Mouse (Mus musculus) forebrain, embryonic 11.5 days (tissue): ENCODE data around the gene Phf21a. TPM values are rescaled to one million over a fixed set of nuclear protein-coding genes. Genes with fewer than 3 reads are reported as not detected.

Experiments used
- ATAC-seq: fragments of 200-750 bp; cut with Nextera tagmentation; replicated peaks from 2 replicates; pipeline ENCODE4 v1.8.0; 2017; ENCODE audit warnings: moderate TSS enrichment; ENCODE audit not compliant: low FRiP score
- DNase-seq: peaks from one replicate; pipeline ENCODE4 v3.0.0-alpha.2; 2017; ENCODE audit warnings: low spot score
- H3K27ac ChIP-seq: fragments of 300-500 bp; sonication (generic); 2 replicates; pipeline ENCODE4 v1.5.1; 2014; ENCODE audit warnings: low read depth, low read length
- H3K27me3 ChIP-seq: fragments of 300-500 bp; sonication (generic); 2 replicates; pipeline ENCODE4 v1.6.1; 2014; ENCODE audit warnings: mild to moderate bottlenecking, low read length, mixed read lengths; ENCODE audit not compliant: control insufficient read depth, insufficient read depth
- H3K36me3 ChIP-seq: fragments of 300-500 bp; sonication (generic); 2 replicates; pipeline ENCODE4 v1.6.1; 2014; ENCODE audit warnings: mild to moderate bottlenecking, low read length, moderate library complexity, mixed read lengths; ENCODE audit not compliant: control insufficient read depth, insufficient read depth
- H3K4me1 ChIP-seq: fragments of 300-500 bp; sonication (generic); replicated peaks from 2 replicates; pipeline ENCODE4 v1.6.1; 2014; ENCODE audit warnings: low read length, mixed read lengths; ENCODE audit not compliant: control insufficient read depth, insufficient read depth
- H3K4me2 ChIP-seq: fragments of 300-500 bp; sonication (generic); 2 replicates; pipeline ENCODE4 v1.6.1; 2014; ENCODE audit warnings: low read depth, mild to moderate bottlenecking, low read length, moderate library complexity, mixed read lengths; ENCODE audit not compliant: severe bottlenecking
- H3K4me3 ChIP-seq: fragments of 300-500 bp; sonication (generic); 2 replicates; pipeline ENCODE4 v1.5.1; 2014; ENCODE audit warnings: low read depth, low read length
- H3K9ac ChIP-seq: fragments of 300-500 bp; sonication (generic); 2 replicates; pipeline ENCODE4 v1.6.1; 2014; ENCODE audit warnings: low read length
- H3K9me3 ChIP-seq: fragments of 300-500 bp; sonication (generic); 2 replicates; pipeline ENCODE4 v1.6.1; 2016; ENCODE audit warnings: low read length, mixed read lengths; ENCODE audit not compliant: control insufficient read depth
- WGBS: fragments of 180-500 bp; shearing (Covaris S2); extraction: QIAGEN DNeasy Blood & Tissue Kit; methylation state at CpG from one replicate; pipeline ENCODE4 v1.1.7; 2014; 5-methylcytosine and 5-hydroxymethylcytosine counted together
- polyA plus RNA-seq: library from polyadenylated mRNA; unstranded; fragments of >200 nt; fragmentation: Nextera tagmentation; extraction: Ambion mirVana; gene quantifications from 2 replicates; pipeline ENCODE4 v1.2.1, GENCODE M21; 2014

The Phf21a gene
- polyA plus RNA-seq, 1 experiment from 2014 or later, result 37.6 TPM

- H3K27ac ChIP-seq, result no peak overlapping the region
- DNase-seq (no peak), ATAC-seq (no peak)
- no peak overlapping the region for H3K4me3 ChIP-seq
- no peak overlapping the region for H3K4me2 ChIP-seq
- H3K9me3 ChIP-seq, result no peaks in the 10 kb centered on the region
- 73% methylated on average over 6 of the region's 6 CpGs for WGBS
- peaks cover 4% of the 10 kb centered on the region; the same call in 1 of the 2 replicates for H3K27me3 ChIP-seq
- no peaks in the 10 kb centered on the region for H3K4me1 ChIP-seq
- H3K9ac ChIP-seq, result no peak overlapping the region
- no peaks in the 10 kb centered on the region for H3K36me3 ChIP-seq
Observed at GRCm38 (mm10) chr2:92065938-92066337, 27.0 kb upstream of the Phf21a start.

DNA sequence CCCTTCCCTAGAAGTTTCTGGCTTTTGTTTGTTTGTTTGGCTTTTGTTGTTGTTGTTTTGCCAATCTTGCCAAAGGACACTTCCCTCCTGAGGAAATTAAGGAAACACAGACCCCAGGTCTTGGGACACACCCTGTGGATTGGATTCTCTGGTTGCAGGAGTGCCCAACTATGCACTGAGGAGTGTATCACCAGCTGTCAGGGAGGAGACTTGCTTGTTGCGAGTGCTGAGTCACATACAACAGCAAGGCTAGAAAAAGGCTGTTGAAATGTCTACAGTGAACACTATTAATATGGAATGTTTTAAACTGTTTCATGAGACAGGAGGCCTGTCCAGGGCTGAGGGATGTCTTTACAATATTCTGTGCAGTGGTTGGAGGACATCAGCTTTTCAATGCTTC lies 26.0 kb upstream of the Phf21a start:
- WGBS, result 77% methylated on average over 1 of the region's 1 CpGs
- no peak for ATAC-seq
- Histone ChIP-seq H3K27me3 (no peaks in the 10 kb centered on the region; the same call in 1 of the 2 replicates), H3K4me1 (no peaks in the 10 kb centered on the region), H3K27ac (no peak overlapping the region), H3K9me3 (no peaks in the 10 kb centered on the region), H3K36me3 (no peaks in the 10 kb centered on the region), H3K9ac (no peak overlapping the region), H3K4me2 (no peak overlapping the region), H3K4me3 (no peak overlapping the region)
- no peak for DNase-seq

DNA sequence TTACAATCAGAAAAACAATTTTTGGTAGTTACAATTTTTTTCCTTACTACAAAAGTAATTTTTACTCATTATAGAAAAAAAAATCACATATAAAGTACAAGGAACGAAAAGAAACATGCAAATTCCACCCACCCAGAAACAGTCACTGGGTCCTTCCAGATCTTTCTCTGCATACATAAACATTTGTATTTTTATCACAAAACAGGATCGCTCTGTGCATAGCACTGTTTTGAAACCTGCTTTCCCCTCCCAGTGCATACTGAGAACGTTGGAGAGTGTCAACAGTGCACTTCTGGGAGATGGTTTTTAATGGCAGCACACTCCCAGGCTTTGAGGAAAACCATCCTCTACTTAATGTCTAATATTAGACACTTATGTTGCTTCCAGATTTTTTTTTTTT lies 25.3 kb upstream of the Phf21a start:
- Histone ChIP-seq H3K9ac (no peak overlapping the region), H3K9me3 (no peaks in the 10 kb centered on the region), H3K36me3 (no peaks in the 10 kb centered on the region), H3K4me3 (no peak overlapping the region), H3K27ac (no peak overlapping the region), H3K4me1 (no peaks in the 10 kb centered on the region), H3K4me2 (no peak overlapping the region), H3K27me3 (no peaks in the 10 kb centered on the region; the same call in 1 of the 2 replicates)
- DNase-seq (no peak), ATAC-seq (no peak)
- 85% methylated on average over 3 of the region's 3 CpGs for WGBS

DNA sequence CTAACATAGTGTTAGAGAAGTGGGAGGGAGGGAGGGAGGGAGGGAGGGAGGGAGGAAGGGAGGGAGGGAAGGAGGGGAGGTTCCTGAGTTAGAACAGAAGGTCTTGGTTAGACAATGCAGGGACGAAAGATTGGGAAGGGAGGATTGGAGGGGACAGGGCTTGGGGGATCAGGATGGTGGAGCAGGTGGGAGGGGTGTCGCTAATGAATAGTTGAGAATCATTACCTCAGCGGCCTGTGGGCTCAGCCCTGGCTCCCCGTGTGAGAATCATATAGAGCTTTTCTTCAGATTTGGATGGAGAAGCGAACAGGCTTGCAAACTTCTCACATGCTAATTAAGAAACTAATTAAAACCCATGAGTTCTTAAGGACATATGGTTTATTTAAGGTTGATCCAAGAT lies 23.3 kb upstream of the Phf21a start:
- no peaks in the 10 kb centered on the region for H3K4me1 ChIP-seq
- no peaks in the 10 kb centered on the region for H3K36me3 ChIP-seq
- no peak overlapping the region for H3K9ac ChIP-seq
- no peak overlapping the region for H3K4me2 ChIP-seq
- H3K27ac ChIP-seq, result no peak overlapping the region
- no peaks in the 10 kb centered on the region for H3K27me3 ChIP-seq
- WGBS, result 55% methylated on average over 5 of the region's 5 CpGs
- ATAC-seq (peak; percentile 39; the same call in 1 of the 2 replicates), DNase-seq (no peak)
- H3K9me3 ChIP-seq, result no peaks in the 10 kb centered on the region
- H3K4me3 ChIP-seq, result no peak overlapping the region

GRCm38 (mm10) chr2:92071143-92071542 lies 21.8 kb upstream of the Phf21a start:
- Histone ChIP-seq H3K4me2 (no peak overlapping the region), H3K27me3 (no peaks in the 10 kb centered on the region), H3K36me3 (no peaks in the 10 kb centered on the region), H3K27ac (no peak overlapping the region), H3K9ac (no peak overlapping the region), H3K4me3 (no peak overlapping the region), H3K4me1 (no peaks in the 10 kb centered on the region), H3K9me3 (no peaks in the 10 kb centered on the region)
- no peak for DNase-seq
- ATAC-seq, result no peak
- 77% methylated on average over 4 of the region's 4 CpGs for WGBS

- no peak overlapping the region for H3K4me3 ChIP-seq
- DNase-seq (no peak), ATAC-seq (no peak)
- no peak overlapping the region for H3K9ac ChIP-seq
- H3K4me2 ChIP-seq, result no peak overlapping the region
- 83% methylated on average over 13 of the region's 13 CpGs for WGBS
- H3K27me3 ChIP-seq, result no peaks in the 10 kb centered on the region
- no peaks in the 10 kb centered on the region for H3K4me1 ChIP-seq
- no peak overlapping the region for H3K27ac ChIP-seq
- H3K36me3 ChIP-seq, result no peaks in the 10 kb centered on the region
- no peaks in the 10 kb centered on the region for H3K9me3 ChIP-seq
Observed at GRCm38 (mm10) chr2:92076086-92076692, 16.7 kb upstream of the Phf21a start.

GRCm38 (mm10) chr2:92082196-92082595 lies 10.7 kb upstream of the Phf21a start:
- DNase-seq (no peak), ATAC-seq (no peak)
- WGBS, result 95% methylated on average over 4 of the region's 4 CpGs
- Histone ChIP-seq H3K4me2 (no peak overlapping the region), H3K4me1 (no peaks in the 10 kb centered on the region), H3K36me3 (no peaks in the 10 kb centered on the region), H3K27me3 (no peaks in the 10 kb centered on the region), H3K9me3 (no peaks in the 10 kb centered on the region), H3K27ac (no peak overlapping the region), H3K4me3 (no peak overlapping the region), H3K9ac (no peak overlapping the region)

DNA sequence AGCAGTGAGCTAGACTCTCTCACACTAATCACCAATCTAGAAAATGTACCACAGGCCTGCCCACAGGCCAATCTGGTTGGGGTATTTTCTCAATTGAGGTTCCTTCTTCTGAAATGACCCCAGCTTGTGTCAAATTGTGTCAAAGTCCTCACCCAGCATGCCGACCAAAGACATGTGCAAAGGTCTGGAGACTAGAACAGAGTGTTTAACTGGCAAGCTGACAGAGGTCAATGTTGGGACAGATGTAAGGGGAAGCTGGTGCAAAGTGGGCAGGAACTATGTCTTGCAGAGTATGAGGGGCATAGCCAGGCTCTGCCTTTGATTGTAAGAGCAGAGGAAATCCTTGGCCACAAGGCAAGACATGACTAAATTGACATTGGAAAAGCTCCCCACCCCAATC lies 7.2 kb upstream of the Phf21a start:
- Histone ChIP-seq H3K4me1 (no peaks in the 10 kb centered on the region), H3K27me3 (no peaks in the 10 kb centered on the region), H3K27ac (no peak overlapping the region), H3K9ac (no peak overlapping the region), H3K36me3 (no peaks in the 10 kb centered on the region), H3K4me2 (no peak overlapping the region), H3K9me3 (no peaks in the 10 kb centered on the region), H3K4me3 (no peak overlapping the region)
- DNase-seq (no peak), ATAC-seq (no peak)
- WGBS, result 88% methylated on average over 1 of the region's 1 CpGs

GRCm38 (mm10) chr2:92087065-92087464 lies 5.9 kb upstream of the Phf21a start:
- Histone ChIP-seq H3K9ac (no peak overlapping the region), H3K4me3 (no peak overlapping the region), H3K4me2 (no peak overlapping the region), H3K36me3 (no peaks in the 10 kb centered on the region), H3K4me1 (no peaks in the 10 kb centered on the region), H3K27ac (no peak overlapping the region), H3K9me3 (no peaks in the 10 kb centered on the region), H3K27me3 (no peaks in the 10 kb centered on the region)
- DNase-seq (no peak), ATAC-seq (no peak)
- 90% methylated on average over 4 of the region's 4 CpGs for WGBS
